Mouse (Mus musculus) right cerebral cortex, postnatal 4 days (tissue): ENCODE data around the gene Tubd1.
"Not testable (repeated sequence)": the region's sequence is repeated elsewhere in the genome, so short reads cannot be mapped to it uniquely, and the experiment has no call there.

Experiments
- DNase-seq: peaks from one replicate; pipeline ENCODE4 v3.0.0-alpha.2; 2022

Tubd1 gene

DNA sequence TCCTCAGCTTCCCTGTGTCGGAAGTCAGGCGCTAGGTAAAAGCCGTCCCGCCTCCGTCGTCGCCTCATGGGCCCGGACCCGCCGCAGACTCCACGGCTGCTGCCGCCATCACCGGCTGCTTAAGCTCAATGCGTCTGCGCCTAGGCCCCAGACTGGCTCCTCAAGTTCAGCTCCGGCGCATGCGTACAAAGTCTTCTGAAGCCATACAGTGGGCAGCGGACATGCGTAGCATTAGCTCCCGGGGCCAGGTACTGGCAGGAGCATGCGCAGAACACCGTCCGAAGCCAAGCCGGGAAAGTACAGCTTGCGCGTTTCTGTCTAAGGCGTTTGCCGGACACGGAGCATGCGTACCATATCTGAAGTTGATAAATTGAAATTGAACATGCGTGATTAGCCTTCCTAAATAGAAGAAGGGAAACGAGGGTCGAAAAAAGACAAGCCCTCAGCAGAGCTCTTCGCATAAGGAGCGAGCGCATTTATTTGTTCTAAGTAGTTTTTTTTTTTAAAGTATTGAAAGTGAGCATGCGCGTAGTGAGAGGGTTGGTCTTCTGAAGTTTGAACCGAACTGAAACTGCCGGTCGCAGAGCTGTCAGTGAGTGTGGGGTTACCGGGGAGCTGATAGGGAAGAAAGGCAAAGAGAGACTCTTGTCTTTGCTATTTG, at the start of gene Tubd1, which contains the start of gene Rps6kb1:
Gene Tubd1 (plus strand): TSS at position 353 of the 661 bp plus-strand sequence.
Gene Rps6kb1 (minus strand): TSS at position 167 of the 661 bp plus-strand sequence.
- DNase-seq = peak; percentile 98

DNA sequence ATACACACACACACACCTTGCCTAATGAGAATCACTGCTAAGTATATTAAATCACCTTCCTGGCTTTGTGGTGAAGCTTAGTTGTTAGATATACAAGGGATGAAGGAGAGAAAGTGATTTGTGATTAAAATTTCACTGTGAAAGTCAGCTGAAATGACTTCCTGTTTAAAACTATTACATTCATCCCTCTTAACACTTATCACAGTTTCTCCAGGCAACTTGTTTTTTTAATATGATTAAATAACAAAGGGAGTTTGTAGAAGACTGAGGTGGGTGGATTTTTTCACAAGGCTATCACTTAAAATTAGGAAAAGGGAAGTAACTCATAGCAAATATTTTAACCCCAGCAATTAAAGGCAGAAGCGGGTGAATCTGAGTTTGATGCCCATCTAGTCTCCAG, 47.4 kb upstream of the Tubd1 start:
- no peak for DNase-seq

DNA sequence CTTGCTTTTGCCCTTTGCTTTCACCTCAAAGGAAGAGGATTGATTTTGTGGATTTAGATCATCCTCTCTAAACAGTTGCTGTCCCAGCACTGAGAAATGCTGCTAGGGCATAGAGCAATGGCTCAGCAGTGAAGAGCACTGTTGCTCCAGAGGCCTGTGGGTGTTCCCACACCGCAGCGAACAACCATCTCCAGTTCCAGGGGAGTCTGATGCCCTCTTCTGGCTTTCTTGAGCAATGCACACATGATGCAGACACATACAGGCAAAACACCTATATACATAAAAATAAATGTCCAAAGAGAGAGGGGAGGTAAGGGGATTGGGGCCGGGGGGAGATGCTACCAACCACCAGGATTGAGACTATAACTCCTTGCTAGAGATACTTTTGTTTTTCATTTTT, 46.9 kb upstream of the Tubd1 start:
- no peak for DNase-seq

DNA sequence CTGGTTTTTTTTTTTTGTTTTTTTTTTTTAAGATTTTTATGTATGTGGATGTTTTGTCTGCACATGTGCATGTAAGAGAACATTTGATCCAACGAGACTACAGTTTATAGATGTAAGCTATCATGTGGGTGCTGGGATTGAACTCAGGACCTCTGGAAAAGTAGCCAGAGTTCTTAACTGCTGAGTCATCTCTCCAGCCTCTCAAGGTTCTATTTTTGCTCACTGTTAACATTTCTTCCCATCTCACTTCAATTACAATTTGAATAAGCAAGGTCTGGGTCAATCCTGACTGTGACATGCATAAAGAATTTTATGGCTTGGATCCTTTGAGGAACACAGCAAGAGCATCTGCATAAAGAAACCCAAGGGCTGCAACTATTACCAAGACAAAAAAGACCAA, 44.0 kb upstream of the Tubd1 start:
- no peak for DNase-seq

DNA sequence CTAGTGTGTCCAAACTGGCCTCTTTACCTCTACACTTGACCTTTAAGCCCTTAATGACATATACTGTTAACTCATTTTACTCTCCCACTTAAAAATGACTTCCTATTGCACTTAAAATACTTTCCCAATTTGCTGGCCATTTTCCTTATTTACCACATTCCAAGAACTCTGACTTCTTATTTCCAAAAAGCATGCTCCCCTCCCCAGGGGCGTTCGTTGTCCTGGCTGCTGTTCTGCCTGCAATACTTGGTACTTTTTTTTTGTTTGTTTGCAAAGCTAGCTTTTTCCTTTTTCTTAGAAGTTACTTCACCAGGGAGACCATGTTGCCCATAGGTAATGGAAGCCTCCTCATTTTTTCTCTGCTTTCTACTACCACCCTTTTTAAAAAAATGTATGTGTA, 41.7 kb upstream of the Tubd1 start:
- DNase-seq = no peak

DNA sequence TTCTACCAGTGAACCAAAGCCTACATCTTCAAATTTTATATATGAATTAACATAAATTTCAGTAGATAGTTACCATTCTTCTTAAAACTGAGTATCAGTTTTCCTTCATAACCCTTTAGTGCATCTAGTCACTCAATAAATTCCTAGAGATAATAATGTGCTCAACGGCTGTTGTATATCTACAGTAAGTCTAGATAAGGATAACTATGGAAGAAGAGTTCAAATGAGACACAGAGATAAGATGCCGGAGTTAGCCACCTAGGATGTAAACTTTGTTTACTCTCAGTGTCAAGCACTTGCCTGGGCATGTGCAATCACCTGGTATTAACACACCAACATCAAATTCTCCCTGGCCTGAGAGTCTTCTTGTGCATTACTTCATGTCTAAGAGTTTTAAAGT, 37.5 kb upstream of the Tubd1 start:
- DNase-seq = no peak

DNA sequence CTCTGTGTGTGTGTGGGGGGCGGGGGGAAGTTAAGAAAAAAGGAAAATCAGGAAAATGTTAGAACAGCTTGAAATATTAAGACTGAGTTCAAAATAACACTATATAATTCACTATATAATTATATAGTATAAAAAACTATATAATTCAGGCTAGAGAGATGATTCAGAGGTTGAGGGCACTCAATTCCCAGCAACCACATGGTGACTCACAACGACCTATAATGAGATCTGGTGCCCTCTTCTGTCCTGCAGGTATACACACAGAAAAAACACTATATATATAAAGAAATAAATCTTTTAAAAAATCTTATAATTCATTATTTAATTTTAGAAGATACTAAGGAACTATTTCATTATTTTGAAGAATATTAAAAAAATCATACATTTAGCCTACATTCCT, 36.8 kb upstream of the Tubd1 start:
- no peak for DNase-seq

DNA sequence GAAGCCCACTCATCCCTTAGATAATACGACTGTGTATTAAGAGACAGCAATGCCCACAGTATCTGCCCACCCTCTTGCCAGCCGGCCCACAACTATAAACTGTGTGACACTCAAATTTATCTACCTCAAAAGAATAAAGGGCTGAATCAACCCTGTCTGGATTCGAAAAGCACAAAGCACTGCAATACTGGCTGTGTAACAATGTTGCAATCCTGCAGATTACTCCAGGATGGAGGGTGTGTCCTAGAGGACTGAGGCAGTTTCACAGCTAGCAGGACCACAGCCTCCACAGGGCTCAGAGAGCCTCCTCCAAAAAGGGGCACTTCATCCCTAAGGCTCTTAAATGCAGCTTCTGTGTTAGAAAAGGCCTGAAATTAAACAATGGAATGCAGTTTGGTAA, 28.2 kb upstream of the Tubd1 start:
- DNase-seq = no peak

DNA sequence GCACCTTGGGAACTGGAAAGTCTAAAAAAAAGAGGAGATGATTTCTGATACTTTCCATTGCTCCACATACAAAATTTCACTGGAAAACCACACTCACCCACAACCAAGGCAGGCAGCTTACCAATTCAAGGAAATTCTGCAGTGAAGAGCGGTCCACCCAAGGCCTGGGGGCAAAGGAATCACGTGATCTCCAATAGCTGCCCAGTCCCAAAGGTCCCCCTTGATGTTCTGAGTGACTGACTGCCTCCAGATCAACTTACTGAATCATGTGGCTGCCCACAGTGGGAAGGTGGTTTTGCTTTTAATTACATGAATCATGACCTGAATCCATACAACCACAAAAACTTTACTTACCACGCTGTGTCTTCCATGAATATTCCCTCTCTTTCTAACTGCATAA, 27.6 kb upstream of the Tubd1 start:
- DNase-seq = no peak

DNA sequence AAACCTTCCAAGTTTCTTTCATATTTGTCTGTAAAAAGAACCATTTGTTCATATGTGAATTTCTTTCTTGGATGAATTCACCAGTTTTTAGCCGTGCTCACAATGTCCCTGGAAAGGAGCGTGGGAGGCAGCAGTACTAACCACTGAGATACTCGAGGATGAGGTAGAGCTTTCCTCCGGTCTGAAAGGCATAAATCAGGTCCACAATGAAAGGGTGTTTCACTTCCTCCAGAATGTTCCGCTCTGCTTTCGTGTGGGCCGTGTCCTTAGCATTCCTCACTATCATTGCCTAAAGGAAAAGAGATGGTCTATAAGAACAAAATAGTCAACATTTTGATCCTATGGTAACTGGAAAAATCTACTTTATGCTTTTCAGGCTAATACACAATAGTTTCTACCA, 25.0 kb upstream of the Tubd1 start:
- no peak for DNase-seq

DNA sequence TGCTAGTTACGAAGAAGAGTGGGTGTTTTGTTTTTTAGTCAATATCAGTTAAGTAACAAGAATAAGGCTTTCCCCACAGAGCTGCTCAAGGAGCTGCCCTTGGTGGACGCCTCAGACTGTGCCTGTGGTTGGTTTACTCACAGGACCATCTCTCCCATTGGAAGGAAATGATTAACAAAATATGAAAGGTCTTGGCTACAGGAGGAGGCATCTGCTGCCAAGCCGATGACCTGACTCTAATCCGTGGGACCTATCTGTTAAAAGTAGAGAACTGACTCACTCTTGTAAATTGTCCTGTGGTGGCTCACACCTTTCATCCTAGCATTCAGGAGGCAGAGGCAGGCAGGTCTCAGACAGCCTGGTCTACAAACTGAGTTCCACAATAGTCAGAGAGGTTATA, 17.3 kb upstream of the Tubd1 start:
- DNase-seq = no peak

DNA sequence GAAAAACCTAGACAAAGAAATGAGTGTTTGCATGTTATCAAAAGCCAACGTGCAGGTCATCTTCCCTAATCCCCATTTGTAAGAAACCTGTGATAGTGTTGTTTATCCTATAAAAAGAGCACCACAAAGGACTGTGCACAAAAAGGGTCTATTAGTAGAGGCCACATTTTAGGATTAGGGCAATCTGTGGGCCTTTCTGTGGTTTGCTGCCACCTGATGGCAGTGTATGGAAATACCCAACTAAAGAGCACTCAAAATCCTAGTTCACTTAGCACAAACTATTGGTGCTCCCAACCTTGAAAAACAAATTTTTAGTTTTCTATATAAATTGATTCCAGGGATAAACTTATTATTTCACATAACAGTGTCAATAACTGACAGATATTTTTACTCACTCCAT, 12.0 kb upstream of the Tubd1 start:
- DNase-seq = no peak

DNA sequence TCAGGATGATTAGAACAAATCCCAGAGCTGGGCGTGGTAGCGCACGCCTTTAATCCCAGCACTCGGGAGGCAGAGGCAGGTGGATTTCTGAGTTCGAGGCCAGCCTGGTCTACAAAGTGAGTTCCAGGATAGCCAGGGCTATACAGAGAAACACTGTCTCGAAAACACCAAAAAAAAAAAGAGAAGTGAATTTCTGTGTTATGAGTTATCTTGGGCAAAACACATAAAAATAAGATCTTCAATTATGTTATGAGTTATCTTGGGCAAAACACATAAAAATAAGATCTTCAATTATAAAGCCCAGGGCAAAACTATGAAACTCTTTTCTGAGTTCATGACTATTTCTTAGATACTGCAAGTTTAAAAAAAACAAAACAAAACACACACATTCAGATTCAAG, 11.5 kb upstream of the Tubd1 start:
- not testable (repeated sequence) for DNase-seq

DNA sequence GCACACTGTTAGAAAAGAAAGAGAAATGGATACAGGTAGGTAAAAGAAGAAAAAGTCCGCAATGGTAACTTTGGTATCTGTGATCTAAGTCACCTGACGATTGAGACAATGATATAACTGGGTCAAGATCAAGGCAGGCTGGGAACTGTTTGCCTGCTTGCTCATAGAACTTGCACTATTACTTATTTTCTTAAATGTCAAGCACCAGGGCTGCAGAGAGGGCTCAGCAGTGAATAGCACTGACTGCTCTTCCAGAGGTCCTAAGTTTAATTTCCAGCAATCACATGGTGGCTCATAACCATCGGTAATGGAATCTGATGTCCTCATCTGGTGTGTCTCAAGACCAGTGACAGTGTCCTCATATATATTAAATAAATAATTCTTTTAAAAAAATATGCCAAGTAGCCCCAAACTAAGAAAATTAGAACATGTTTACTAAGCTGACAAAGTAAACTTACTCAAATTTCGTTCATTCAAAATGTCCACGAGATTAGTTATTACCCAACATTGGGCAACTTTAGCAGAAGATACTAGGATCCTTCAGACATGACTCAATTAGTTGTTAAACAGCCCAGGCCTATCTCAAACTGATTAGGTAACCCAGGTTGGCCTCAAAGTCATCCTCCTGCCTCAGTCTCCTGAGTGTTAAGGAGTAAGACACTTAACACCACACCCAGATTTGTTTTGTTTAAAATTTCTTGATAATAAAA, 10.4 kb upstream of the Tubd1 start:
- DNase-seq = no peak

DNA sequence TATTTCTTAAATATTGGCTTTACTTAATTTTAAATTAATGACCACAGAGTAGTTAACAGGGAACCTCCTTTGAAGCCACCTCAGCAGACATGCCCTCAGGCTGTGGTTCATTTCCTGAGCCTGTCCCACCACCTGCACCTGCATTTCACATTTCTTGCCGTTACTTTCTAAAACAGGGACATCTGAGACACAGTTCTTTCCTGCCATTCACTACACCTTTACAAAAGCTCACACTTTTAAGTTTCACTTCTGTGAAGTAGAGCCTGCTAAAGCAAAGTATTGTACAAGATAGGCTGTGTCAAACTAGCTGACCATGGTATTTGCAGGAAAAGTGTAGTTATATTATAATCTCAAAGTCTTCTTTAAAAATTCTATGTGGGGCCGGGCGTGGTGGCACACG, 6.0 kb upstream of the Tubd1 start:
- no peak for DNase-seq

DNA sequence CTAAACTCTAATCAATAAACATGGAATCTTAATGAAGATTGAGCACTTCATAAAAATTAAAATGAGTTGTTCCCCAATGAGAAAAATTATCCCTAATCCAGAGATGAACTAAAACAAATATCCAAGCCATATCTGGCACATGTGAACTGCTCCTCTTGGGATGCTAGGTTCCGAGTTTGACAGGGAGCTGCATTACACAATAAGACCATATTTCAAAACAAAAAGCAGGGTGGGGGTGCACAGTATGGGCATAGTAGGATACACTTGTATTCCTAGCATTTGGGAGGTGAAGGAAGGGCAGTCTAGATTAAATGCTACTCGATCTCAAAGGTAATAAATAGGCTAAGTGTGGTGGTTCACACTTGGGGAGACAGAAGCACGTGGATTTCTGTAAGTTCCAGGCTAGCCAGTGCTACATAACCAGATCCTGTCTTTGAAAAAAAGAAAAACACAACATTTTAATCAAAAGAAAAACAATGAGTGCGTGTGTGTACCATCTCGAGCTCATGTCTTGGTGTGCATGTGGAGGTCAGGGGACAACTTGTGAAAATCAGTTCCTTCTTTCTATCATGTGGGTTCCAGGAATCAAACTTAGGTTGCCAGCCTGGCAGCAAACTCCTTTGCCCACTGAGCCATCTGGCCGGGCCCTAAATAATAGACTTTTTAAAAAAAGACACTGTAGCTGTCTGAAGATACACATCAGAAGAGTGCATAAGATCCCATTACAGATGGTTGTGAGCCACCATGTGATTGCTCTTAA, 4.9 kb upstream of the Tubd1 start:
- DNase-seq = no peak

DNA sequence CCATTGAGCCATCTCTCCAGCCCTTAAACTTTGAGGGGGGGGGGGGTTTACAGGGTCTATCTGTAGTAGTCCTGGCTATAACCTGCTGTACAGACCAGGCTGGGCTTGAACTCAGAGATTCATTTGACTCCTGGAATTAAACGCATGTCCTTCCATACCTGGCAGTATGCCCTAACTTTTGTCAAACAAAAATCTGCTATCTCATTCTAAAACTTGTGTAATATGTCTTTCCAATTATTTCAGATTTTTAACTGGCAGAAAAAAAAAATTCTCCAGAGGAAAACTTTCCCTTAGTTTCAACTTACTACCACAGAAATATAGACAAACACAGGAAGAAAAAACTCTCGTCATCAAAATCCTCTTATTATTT, 4.3 kb upstream of the Tubd1 start:
- DNase-seq = no peak

DNA sequence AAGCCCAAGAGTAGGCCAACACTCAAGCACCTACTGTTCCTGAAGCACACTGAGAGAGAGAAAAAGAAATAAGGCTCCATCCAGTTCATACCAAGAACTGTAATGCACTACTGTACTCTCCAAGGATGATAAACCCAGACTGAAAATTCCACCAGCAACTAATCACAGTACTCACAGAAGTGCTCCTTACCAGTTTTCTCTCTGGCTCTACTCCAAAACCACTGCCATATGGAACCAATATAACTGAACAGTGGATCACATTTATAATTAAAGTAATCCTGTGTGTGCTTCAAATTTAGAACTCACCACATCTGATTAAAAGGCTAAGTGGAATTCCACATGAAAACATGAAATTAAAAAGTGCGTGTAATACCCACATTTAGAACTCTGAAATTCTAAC, 1.9 kb upstream of the Tubd1 start:
- no peak for DNase-seq

DNA sequence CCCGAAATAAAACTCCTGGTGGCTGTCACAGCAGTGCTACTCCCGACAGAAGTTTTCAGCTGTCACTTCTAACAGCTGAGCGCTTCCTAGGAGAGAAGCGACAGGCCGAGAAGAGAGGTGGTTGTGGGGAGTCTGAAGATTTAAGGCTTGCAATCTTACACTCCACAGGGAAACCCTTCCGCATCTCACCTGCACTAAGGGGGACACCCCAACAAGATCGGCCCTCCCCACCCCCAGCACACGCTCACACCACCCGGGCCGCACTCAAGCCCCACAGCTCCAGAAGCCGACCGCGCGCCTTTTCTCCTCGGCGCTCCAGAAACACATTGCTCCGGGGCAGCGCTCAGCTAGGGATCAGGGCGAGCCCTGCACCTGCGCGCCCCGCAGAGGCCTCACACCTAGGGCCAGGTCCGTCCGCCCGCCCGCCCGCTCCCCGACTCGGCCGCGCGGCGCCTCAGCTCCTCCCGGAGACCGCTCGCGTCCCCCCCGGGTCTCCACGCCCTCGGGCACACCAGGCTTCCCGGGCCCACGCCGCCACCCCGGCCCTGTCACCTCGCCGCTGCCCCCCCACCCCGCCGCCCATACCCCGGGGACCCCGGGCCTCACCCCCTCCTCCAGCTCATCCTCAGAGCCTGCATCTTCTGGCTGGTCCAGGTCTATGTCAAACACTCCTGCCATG, 692 bp upstream of the Tubd1 start:
- DNase-seq = no peak

DNA sequence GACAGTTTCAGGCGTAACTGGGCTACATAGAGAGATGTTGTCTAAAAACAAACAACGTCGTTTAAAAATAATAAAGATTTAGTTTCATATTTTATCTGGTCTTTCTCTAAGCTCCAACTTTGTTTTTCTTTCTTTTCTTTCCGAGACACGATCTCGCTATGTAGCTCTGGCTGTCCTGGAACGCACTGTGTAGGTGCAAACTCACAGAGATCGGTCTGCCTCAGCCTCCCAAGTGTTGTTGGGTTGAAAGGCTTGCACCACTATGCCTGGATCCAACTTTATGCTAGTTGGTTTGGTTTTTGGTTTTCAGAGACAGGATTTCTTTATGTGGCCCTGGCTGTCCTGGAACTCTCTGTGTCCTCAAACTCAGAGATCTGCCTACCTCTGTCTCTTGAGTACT, 765 bp downstream of the Tubd1 start:
- no peak for DNase-seq

DNA sequence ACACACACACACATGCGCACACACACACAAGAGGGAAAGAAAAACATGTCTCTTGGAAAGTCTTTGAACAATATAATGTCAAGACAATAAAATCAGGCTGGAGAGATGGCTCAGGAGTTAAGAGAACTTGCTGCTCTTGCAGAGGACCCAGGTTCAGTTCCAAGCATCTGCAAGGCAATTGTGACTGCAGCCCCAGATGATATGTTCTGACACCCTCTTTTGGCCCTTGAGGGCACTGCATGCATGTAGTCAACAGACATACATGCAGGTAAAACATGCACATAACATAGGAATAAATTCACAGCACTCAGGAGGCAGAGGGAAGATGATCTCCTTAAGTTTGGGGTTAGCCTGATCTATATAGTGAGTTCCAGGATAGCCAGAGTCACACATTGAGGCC, 2.6 kb downstream of the Tubd1 start:
- DNase-seq = no peak

DNA sequence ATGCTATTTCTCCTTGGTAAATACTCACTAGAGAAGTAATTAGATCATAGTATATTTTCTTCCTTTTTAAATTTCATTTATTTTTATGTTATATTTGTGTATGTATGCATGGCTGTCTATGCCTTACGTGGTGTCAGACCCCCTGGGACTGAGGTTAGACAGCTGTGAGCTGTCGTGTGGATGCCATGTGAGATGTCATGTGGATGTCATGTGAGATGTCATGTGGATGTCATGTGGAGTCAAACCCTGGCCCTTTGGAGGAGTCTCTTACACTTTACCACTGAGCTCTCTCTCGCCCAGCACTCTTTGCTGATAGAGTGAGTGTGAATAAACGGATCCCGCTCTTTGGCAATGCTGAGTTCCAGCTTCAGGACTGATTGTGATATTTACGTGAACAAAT, 8.7 kb downstream of the Tubd1 start:
- DNase-seq = no peak

DNA sequence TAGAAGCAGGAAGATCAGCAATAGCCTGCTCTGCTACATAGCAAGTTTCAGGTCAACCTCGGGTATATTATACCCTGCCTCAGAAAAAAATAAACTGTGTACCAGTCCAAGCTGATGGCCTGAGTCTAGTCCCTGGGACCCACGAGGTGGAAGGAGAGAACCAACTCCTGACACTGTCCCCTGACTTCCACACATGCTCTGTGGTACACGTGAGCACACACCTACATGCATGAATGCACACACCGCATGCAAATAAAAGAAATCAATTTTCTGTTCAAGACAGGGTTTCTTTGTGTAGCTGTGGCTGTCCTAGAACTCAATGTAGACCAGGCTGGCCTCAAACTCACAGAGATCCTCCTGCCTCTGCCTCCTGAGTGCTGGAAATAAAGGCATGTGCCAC, 13.5 kb downstream of the Tubd1 start:
- no peak for DNase-seq

DNA sequence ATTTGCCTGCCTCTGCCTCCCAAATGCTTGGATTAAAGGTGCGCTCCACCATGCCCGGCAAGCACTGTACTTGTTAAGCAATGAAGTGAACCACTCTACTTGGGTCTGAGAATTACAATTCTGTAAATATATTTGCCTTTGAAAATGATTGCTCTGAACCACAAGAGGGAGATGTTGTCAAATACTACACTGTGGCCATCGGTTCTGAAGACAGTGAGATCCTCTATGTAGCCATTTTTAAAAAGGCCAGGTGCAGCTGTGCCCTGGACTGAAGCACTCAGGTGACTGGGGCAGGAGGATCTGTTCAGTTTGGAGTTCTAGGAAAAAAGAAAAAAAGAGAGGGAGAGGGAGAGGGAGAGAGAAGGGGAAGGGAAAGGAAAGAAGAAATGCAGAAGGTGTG, 23.6 kb downstream of the Tubd1 start:
- no peak for DNase-seq
